Comparison of ENCODE assay signal across 11 mouse cellular contexts in the genomic region with DNA sequence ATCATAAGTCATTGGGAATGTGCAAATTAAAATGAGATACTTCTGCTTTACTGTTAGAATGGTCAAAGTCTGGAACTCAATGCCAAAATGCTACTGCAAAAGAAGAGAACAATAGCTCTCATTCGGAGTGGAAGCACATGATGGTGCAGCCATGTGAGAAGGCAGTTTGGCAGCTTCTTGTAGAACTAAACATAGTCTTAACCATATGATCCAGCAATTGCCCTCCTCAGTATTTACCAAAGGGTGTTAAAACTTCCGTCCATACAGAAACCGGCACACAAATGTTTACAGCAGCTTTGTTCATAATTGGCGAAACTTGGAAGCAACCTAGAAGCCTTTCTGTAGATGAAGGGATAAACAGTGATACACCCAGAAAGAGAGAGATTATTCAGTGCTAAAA.
"Had no signal": no experiment of that assay in that cellular context is flagged by ENCODE, and none has a peak within 500 bp of the region (broad histone marks: within the 10 kb centered on the region; RNA-seq: fewer than 3 reads in every experiment).

No protein-coding gene starts in this region.

- H3K4me3 ChIP-seq: left cerebral cortex, adult 2 months; liver, embryonic 13.5 days; lung, embryonic 15.5 days; midbrain, embryonic 13.5 days had no signal

- H3K4me1 ChIP-seq: liver, embryonic 13.5 days had no signal

- H3K36me3 ChIP-seq: liver, embryonic 13.5 days; lung, embryonic 15.5 days; midbrain, embryonic 13.5 days had no signal

- ATAC-seq: midbrain, embryonic 13.5 days had no signal

- H3K27ac ChIP-seq: kidney, postnatal 0 days; left cerebral cortex, adult 2 months; liver, embryonic 13.5 days; lung, embryonic 15.5 days; macrophage; midbrain, embryonic 13.5 days had no signal

- H3K9ac ChIP-seq: liver, embryonic 13.5 days; lung, embryonic 15.5 days; midbrain, embryonic 13.5 days had no signal

- DNase-seq: kidney, adult 18-20 months; kidney, postnatal 25 days; layer of hippocampus, postnatal 36 days; liver, embryonic 13.5 days; thymus, adult 18-20 months; thymus, postnatal 36 days had no signal

- H3K9me3 ChIP-seq: liver, embryonic 13.5 days; lung, embryonic 15.5 days; midbrain, embryonic 13.5 days had no signal

- H3K27me3 ChIP-seq: liver, embryonic 13.5 days; lung, embryonic 15.5 days; midbrain, embryonic 13.5 days had no signal

- H3K4me2 ChIP-seq: liver, embryonic 13.5 days; lung, embryonic 15.5 days; midbrain, embryonic 13.5 days had no signal
